Mouse (Mus musculus): Measurements from ENCODE around the gene H2al1f. TPM values are rescaled to one million over a fixed set of nuclear protein-coding genes. Genes with fewer than 3 reads are reported as not detected.
"Not testable (repeated sequence)": the region's sequence is repeated elsewhere in the genome, so short reads cannot be mapped to it uniquely, and the experiment has no call there.

H2al1f gene
- polyA plus RNA-seq, 2 experiments = not detected

DNA sequence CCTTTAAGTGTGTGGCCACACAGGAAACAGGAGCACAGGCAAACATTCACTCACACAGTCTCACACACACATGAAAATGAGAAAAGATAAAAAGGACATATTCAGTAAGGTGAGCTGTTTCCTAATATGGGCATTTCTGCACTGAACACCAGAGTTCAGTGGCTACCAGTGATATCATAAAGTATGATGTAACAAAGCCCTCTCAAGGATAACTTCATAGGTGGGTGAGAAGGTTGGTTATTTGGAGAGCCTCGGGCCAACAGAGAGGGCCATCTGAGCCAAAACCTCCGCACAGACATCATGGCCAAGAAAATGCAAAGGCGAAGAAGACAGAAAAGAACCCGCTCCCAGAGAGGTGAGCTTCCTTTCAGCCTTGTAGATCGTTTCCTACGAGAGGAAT lies 6.2 kb downstream of the H2al1f start, which contains the start of gene H2al1h:
TSS of gene H2al1h (plus strand) at position 301 of the 400 bp plus-strand sequence.
- no CpG with 5 or more reads among the region's 6 CpGs for whole genome bisulfite sequencing
- not testable (repeated sequence) for ATAC-seq (ENCODE audit: low FRiP score, low read depth); H3K4me1 ChIP-seq (ENCODE audit: control insufficient read depth, insufficient read depth, low read length)

GRCm38 (mm10) chrX:11324359-11324758 lies 9.4 kb downstream of the H2al1f start, which contains the start of gene H2al1i:
H2al1i (plus strand) TSS chrX:11324659.
- not testable (repeated sequence) for H3K4me3 ChIP-seq (replicated peaks; ENCODE audit: low read length)

More for the DNA sequence above, 6.2 kb downstream of the H2al1f start, which contains the start of gene H2al1h:
- not testable (repeated sequence) for DNase-seq (ENCODE audit: low spot score); H3K36me3 ChIP-seq (ENCODE audit: control insufficient read depth, insufficient read depth, low read length); H3K4me2 ChIP-seq (replicated peaks; ENCODE audit: low read depth, low read length, severe bottlenecking); H3K4me3 ChIP-seq (replicated peaks; ENCODE audit: low read length); H3K9me3 ChIP-seq (ENCODE audit: control insufficient read depth, low read length); H3K27me3 ChIP-seq (ENCODE audit: control insufficient read depth, insufficient read depth, low read length); H3K27ac ChIP-seq (replicated peaks; ENCODE audit: low read depth, low read length); H3K9ac ChIP-seq (ENCODE audit: low read depth, low read length, severe bottlenecking)

GRCm38 (mm10) chrX:11327522-11327921 lies 12.6 kb downstream of the H2al1f start, which contains the start of gene H2al1j:
H2al1j (plus strand) TSS chrX:11327822.
- not testable (repeated sequence) for H3K4me1 ChIP-seq (ENCODE audit: control insufficient read depth, insufficient read depth, low read length); ATAC-seq (ENCODE audit: low FRiP score, low read depth); H3K4me3 ChIP-seq (replicated peaks; ENCODE audit: low read length)

More at GRCm38 (mm10) chrX:11324359-11324758, 9.4 kb downstream of the H2al1f start, which contains the start of gene H2al1i:
- DNase-seq (ENCODE audit: low spot score); H3K9ac ChIP-seq (ENCODE audit: low read depth, low read length, severe bottlenecking); H3K36me3 ChIP-seq (ENCODE audit: control insufficient read depth, insufficient read depth, low read length); H3K27me3 ChIP-seq (ENCODE audit: control insufficient read depth, insufficient read depth, low read length); H3K4me2 ChIP-seq (replicated peaks; ENCODE audit: low read depth, low read length, severe bottlenecking); H3K4me1 ChIP-seq (ENCODE audit: control insufficient read depth, insufficient read depth, low read length); ATAC-seq (ENCODE audit: low FRiP score, low read depth); H3K9me3 ChIP-seq (ENCODE audit: control insufficient read depth, low read length); H3K27ac ChIP-seq (replicated peaks; ENCODE audit: low read depth, low read length): not testable (repeated sequence)
- WGBS = 100% methylated on average over 2 of the region's 5 CpGs

DNA sequence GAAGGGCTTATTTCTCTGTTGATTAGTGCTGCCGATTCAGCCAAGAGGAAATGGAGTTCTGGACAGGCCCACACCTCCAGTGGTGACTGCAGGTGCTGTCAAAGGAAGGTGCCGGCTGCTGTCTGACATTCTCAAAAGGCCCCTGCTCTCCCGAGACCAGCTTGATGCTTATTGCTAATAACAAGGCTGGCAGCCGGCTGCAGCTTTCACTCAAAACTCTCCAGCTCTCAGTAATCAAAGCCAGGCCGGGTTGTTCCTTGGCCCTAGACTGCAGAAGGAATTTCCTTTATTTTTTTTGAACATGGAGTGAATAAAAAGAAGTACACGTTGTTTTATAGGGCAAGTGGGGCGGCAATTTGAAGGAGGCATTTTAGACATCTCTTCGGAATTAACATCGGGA lies 30.8 kb downstream of the H2al1f start:
- DNase-seq (ENCODE audit: low spot score) = peak; percentile 71
- WGBS = 38% methylated on average over 9 of the region's 9 CpGs
- no peaks in the 10 kb centered on the region for H3K27me3 ChIP-seq (ENCODE audit: control insufficient read depth, insufficient read depth, low read length)
- H3K4me1 ChIP-seq (ENCODE audit: control insufficient read depth, insufficient read depth, low read length) = peaks cover 8% of the 10 kb centered on the region
- TF ChIP-seq POLR2A (IDR thresholded peaks at IDR 0.05; ENCODE audit: borderline replicate concordance, extremely low read depth, insufficient read depth, insufficient read length) = no peak
- H3K36me3 ChIP-seq (ENCODE audit: control insufficient read depth, insufficient read depth, low read length) = no peaks in the 10 kb centered on the region
- H3K9ac ChIP-seq (ENCODE audit: low read depth, low read length, severe bottlenecking) = no peak overlapping the region
- H3K4me2 ChIP-seq (replicated peaks; ENCODE audit: low read depth, low read length, severe bottlenecking) = peak overlapping the region; percentile 28
- 0 out of 2 replicates have a peak overlapping the region, but pooled peaks have one; percentile 19 for H3K27ac ChIP-seq (replicated peaks; ENCODE audit: low read depth, low read length)
- H3K9me3 ChIP-seq (ENCODE audit: control insufficient read depth, low read length) = no peaks in the 10 kb centered on the region
- ATAC-seq (ENCODE audit: low FRiP score, low read depth) = peak; percentile 57
- H3K4me3 ChIP-seq (replicated peaks; ENCODE audit: low read length) = no peak overlapping the region

More at GRCm38 (mm10) chrX:11327522-11327921, 12.6 kb downstream of the H2al1f start, which contains the start of gene H2al1j:
- H3K36me3 ChIP-seq (ENCODE audit: control insufficient read depth, insufficient read depth, low read length); H3K27me3 ChIP-seq (ENCODE audit: control insufficient read depth, insufficient read depth, low read length); H3K9me3 ChIP-seq (ENCODE audit: control insufficient read depth, low read length); H3K4me2 ChIP-seq (replicated peaks; ENCODE audit: low read depth, low read length, severe bottlenecking); DNase-seq (ENCODE audit: low spot score); H3K27ac ChIP-seq (replicated peaks; ENCODE audit: low read depth, low read length); H3K9ac ChIP-seq (ENCODE audit: low read depth, low read length, severe bottlenecking): not testable (repeated sequence)
- 81% methylated on average over 2 of the region's 2 CpGs for WGBS

GRCm38 (mm10) chrX:11346756-11347155 lies 31.8 kb downstream of the H2al1f start:
- DNase-seq (ENCODE audit: low spot score) = no peak
- Histone ChIP-seq H3K4me3 (replicated peaks; ENCODE audit: low read length) (no peak overlapping the region), H3K4me2 (replicated peaks; ENCODE audit: low read depth, low read length, severe bottlenecking) (no peak overlapping the region), H3K4me1 (ENCODE audit: control insufficient read depth, insufficient read depth, low read length) (peaks cover 8% of the 10 kb centered on the region), H3K9ac (ENCODE audit: low read depth, low read length, severe bottlenecking) (no peak overlapping the region), H3K27ac (replicated peaks; ENCODE audit: low read depth, low read length) (no peak overlapping the region), H3K27me3 (ENCODE audit: control insufficient read depth, insufficient read depth, low read length) (no peaks in the 10 kb centered on the region), H3K36me3 (ENCODE audit: control insufficient read depth, insufficient read depth, low read length) (no peaks in the 10 kb centered on the region), H3K9me3 (ENCODE audit: control insufficient read depth, low read length) (no peaks in the 10 kb centered on the region)
- no peak for TF ChIP-seq POLR2A (IDR thresholded peaks at IDR 0.05; ENCODE audit: borderline replicate concordance, extremely low read depth, insufficient read depth, insufficient read length)
- 81% methylated on average over 3 of the region's 3 CpGs for WGBS
- ATAC-seq (ENCODE audit: low FRiP score, low read depth) = no peak

DNA sequence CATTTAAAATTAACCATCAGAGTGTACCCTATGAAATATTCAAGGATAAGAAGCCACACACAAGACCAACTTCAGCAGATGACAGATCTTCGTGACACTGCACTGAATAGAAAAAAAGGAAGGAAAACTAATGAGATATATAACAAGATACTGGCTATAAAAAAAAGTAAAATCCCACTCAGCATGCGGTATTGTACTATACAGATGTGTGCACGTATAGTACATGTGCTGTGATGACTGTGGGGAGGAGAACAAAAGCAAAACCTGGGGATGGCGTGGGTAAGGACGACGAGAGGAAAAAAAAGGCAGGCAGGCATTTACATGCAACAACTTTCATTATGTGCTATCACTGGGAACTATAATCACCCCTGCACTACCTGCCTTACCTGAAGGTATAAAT lies 45.9 kb downstream of the H2al1f start:
- 74% methylated on average over 6 of the region's 6 CpGs for WGBS
- no peak overlapping the region for H3K4me2 ChIP-seq (replicated peaks; ENCODE audit: low read depth, low read length, severe bottlenecking)
- no peak overlapping the region for H3K4me3 ChIP-seq (replicated peaks; ENCODE audit: low read length)

More for the DNA sequence above, 45.9 kb downstream of the H2al1f start:
- Histone ChIP-seq H3K27me3 (ENCODE audit: control insufficient read depth, insufficient read depth, low read length) (no peaks in the 10 kb centered on the region), H3K9me3 (ENCODE audit: control insufficient read depth, low read length) (no peaks in the 10 kb centered on the region), H3K9ac (ENCODE audit: low read depth, low read length, severe bottlenecking) (no peak overlapping the region), H3K4me1 (ENCODE audit: control insufficient read depth, insufficient read depth, low read length) (no peaks in the 10 kb centered on the region), H3K27ac (replicated peaks; ENCODE audit: low read depth, low read length) (no peak overlapping the region), H3K36me3 (ENCODE audit: control insufficient read depth, insufficient read depth, low read length) (no peaks in the 10 kb centered on the region)
- no peak for TF ChIP-seq POLR2A (IDR thresholded peaks at IDR 0.05; ENCODE audit: borderline replicate concordance, extremely low read depth, insufficient read depth, insufficient read length)
- no peak for DNase-seq (ENCODE audit: low spot score)
- ATAC-seq (ENCODE audit: low FRiP score, low read depth) = no peak

All from limb, embryonic 14.5 days (tissue).